Mouse (Mus musculus): ENCODE measurements at regions not wholly inside any gene's neighbourhood (a gene's known extent, or its start where the extent isn't known, plus 50 kb on each side); places are given as distances from the start of the nearest gene placed in this dataset.
"Not testable (repeated sequence)": the region's sequence is repeated elsewhere in the genome, so short reads cannot be mapped to it uniquely, and the experiment has no call there.

DNA sequence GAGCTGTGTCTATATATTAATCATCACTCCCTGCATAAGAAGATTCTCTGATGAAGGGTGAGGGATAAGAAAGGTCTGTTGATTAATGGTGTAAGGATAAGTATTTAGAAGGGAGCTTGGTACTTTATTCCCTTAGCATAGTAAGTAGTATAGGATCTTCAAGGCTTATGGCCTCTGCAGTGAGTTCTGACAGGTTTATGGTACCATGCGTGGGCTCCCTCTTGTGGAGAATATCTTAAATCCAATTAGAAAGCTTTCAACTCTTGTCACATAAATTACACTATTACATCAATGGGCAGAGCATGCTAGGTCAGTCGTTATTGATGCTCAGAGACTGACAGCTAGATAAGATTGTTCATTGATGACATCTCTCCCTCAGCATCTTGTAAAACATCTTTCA, 112.7 kb upstream of the Grin3a start:
- no peak overlapping the region for H3K4me3 ChIP-seq (ENCODE audit: low read length)
- no peaks in the 10 kb centered on the region for H3K36me3 ChIP-seq (ENCODE audit: control insufficient read depth, insufficient read depth, low read length)
- H3K27me3 ChIP-seq (replicated peaks; ENCODE audit: control insufficient read depth, insufficient read depth, low read length), result no peaks in the 10 kb centered on the region
- H3K27ac ChIP-seq (ENCODE audit: low read length), result no peak overlapping the region
- H3K4me2 ChIP-seq (ENCODE audit: low read depth, low read length), result no peak overlapping the region
- WGBS, result 13% methylated on average over 2 of the region's 2 CpGs
- no peaks in the 10 kb centered on the region for H3K4me1 ChIP-seq (ENCODE audit: control insufficient read depth, insufficient read depth, low read length)
- no peaks in the 10 kb centered on the region for H3K9me3 ChIP-seq (ENCODE audit: control insufficient read depth, low read length)
- no peak overlapping the region for H3K9ac ChIP-seq (ENCODE audit: low read depth, low read length)
- no peak for ATAC-seq

DNA sequence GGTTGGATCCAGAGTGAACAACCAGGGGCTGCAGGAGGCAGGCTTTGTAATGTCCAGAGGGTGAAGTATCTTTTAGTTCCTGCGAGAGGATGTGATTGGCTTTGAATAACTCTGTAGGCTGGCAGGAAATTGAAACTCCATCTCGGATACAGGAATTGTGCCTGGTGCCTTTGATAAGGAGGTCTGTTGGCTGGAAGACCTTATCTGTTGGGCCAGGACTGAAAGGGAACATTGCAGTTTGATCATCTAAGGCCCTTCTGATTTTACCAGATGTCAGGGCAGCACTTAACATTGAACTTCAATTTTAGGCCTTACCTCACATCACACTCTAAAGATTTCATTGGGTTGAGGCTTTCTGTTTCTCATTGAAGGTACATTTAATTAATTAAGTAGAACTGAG, 111.3 kb upstream of the Grin3a start:
- no peak for ATAC-seq
- 65% methylated on average over 2 of the region's 2 CpGs for WGBS
- Histone ChIP-seq H3K9ac (ENCODE audit: low read depth, low read length) (no peak overlapping the region), H3K4me3 (ENCODE audit: low read length) (no peak overlapping the region), H3K4me2 (ENCODE audit: low read depth, low read length) (no peak overlapping the region), H3K27ac (ENCODE audit: low read length) (no peak overlapping the region), H3K9me3 (ENCODE audit: control insufficient read depth, low read length) (no peaks in the 10 kb centered on the region), H3K36me3 (ENCODE audit: control insufficient read depth, insufficient read depth, low read length) (no peaks in the 10 kb centered on the region), H3K27me3 (replicated peaks; ENCODE audit: control insufficient read depth, insufficient read depth, low read length) (no peaks in the 10 kb centered on the region), H3K4me1 (ENCODE audit: control insufficient read depth, insufficient read depth, low read length) (no peaks in the 10 kb centered on the region)

DNA sequence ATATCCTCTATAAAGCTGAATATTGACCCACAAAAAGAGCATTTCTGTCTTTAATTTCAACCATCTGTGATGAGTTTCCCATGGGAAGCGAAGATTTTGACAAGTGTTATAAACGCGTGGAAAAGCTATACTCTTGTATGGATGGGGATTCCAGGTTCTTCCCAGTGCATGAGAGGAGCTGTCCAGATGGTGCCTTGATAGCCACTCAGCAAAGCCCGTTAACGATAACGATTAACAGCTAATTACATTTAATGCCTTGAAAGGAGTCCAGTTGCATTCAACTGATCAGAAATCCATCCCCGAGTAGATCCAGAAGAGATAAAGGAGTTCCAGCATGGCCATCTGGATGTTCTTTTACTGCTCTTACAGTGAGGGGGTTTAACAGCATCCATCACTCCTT, 100.8 kb upstream of the Grin3a start:
- H3K36me3 ChIP-seq (ENCODE audit: control insufficient read depth, insufficient read depth, low read length), result no peaks in the 10 kb centered on the region
- no peaks in the 10 kb centered on the region for H3K4me1 ChIP-seq (ENCODE audit: control insufficient read depth, insufficient read depth, low read length)
- H3K4me2 ChIP-seq (ENCODE audit: low read depth, low read length), result no peak overlapping the region
- no peak overlapping the region for H3K9ac ChIP-seq (ENCODE audit: low read depth, low read length)
- no peak overlapping the region for H3K27ac ChIP-seq (ENCODE audit: low read length)
- no peaks in the 10 kb centered on the region for H3K9me3 ChIP-seq (ENCODE audit: control insufficient read depth, low read length)
- no peak for ATAC-seq
- 76% methylated on average over 7 of the region's 7 CpGs for WGBS
- no peaks in the 10 kb centered on the region for H3K27me3 ChIP-seq (replicated peaks; ENCODE audit: control insufficient read depth, insufficient read depth, low read length)
- H3K4me3 ChIP-seq (ENCODE audit: low read length), result no peak overlapping the region

DNA sequence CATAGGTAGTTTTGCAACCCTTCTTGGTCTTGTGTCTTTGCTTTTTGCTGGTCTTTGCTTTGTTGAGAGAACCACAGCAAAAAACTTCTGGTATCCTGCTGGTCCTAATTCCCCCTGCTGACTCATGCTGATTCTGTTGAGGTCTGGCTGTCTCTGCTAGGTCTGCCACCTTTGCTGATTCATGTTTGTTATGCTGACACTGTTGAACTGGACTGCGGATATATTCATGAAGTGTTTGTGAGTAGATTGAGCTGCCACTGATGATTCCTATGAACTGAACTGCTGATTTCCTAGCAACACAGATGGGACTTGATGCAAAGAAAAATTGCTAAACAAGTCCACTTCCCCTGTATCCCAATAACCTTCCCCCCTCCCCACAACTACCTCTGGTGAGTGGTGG, 91.9 kb upstream of the Grin3a start:
- 89% methylated on average over 1 of the region's 1 CpGs for WGBS
- no peak overlapping the region for H3K4me2 ChIP-seq (ENCODE audit: low read depth, low read length)
- no peaks in the 10 kb centered on the region for H3K36me3 ChIP-seq (ENCODE audit: control insufficient read depth, insufficient read depth, low read length)
- H3K4me3 ChIP-seq (ENCODE audit: low read length), result no peak overlapping the region
- H3K9me3 ChIP-seq (ENCODE audit: control insufficient read depth, low read length), result no peaks in the 10 kb centered on the region
- no peaks in the 10 kb centered on the region for H3K27me3 ChIP-seq (replicated peaks; ENCODE audit: control insufficient read depth, insufficient read depth, low read length)
- H3K4me1 ChIP-seq (ENCODE audit: control insufficient read depth, insufficient read depth, low read length), result no peaks in the 10 kb centered on the region
- H3K27ac ChIP-seq (ENCODE audit: low read length), result no peak overlapping the region
- no peak overlapping the region for H3K9ac ChIP-seq (ENCODE audit: low read depth, low read length)
- no peak for ATAC-seq

DNA sequence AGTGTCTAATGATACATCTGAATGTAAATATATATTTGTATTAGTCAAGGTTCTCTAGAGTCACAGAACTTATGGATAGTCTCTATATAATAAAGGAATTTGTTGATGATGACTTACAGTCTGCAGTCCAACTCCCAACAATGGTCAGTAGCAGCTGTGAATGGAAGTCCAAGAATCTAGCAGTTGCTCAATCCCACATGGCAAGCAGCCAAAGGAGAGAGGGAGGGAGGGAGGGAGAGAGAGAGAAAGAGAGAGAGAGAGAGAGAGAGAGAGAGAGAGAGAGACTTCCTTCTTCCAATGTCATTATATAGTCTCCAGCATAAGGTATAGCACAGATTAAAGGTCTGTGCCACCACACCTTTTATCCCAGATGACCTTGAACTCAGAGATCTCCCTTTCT, 84.1 kb upstream of the Grin3a start:
- ATAC-seq; H3K27me3 ChIP-seq (replicated peaks; ENCODE audit: control insufficient read depth, insufficient read depth, low read length); H3K36me3 ChIP-seq (ENCODE audit: control insufficient read depth, insufficient read depth, low read length); H3K4me2 ChIP-seq (ENCODE audit: low read depth, low read length); H3K4me3 ChIP-seq (ENCODE audit: low read length); H3K9me3 ChIP-seq (ENCODE audit: control insufficient read depth, low read length); H3K4me1 ChIP-seq (ENCODE audit: control insufficient read depth, insufficient read depth, low read length); H3K27ac ChIP-seq (ENCODE audit: low read length); H3K9ac ChIP-seq (ENCODE audit: low read depth, low read length): not testable (repeated sequence)

DNA sequence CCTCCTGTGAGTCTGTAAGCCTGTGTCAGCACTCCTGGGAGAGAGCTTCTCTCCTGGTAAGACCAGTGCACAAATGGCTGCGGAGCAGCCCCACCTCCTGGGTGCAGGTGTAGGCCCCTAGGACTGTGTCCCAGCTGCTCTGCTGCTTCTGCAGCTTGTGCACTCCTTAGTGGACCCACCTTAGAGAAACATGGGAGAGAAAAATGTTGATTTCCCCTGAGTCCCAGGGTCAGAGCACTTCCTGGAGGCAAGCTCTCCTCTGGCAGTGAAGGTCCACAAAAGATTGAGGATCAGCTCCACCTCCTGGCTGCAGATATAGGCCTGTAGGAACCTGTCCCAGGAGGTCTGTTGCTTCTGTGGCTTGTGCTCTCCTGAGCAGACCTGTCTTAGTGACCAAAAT, 81.5 kb upstream of the Grin3a start:
- Histone ChIP-seq H3K9me3 (ENCODE audit: control insufficient read depth, low read length) (no peaks in the 10 kb centered on the region), H3K4me1 (ENCODE audit: control insufficient read depth, insufficient read depth, low read length) (no peaks in the 10 kb centered on the region), H3K9ac (ENCODE audit: low read depth, low read length) (no peak overlapping the region), H3K36me3 (ENCODE audit: control insufficient read depth, insufficient read depth, low read length) (no peaks in the 10 kb centered on the region), H3K4me3 (ENCODE audit: low read length) (no peak overlapping the region), H3K27me3 (replicated peaks; ENCODE audit: control insufficient read depth, insufficient read depth, low read length) (no peaks in the 10 kb centered on the region), H3K4me2 (ENCODE audit: low read depth, low read length) (no peak overlapping the region), H3K27ac (ENCODE audit: low read length) (no peak overlapping the region)
- 79% methylated on average over 1 of the region's 1 CpGs for WGBS
- ATAC-seq, result peak; percentile 78

DNA sequence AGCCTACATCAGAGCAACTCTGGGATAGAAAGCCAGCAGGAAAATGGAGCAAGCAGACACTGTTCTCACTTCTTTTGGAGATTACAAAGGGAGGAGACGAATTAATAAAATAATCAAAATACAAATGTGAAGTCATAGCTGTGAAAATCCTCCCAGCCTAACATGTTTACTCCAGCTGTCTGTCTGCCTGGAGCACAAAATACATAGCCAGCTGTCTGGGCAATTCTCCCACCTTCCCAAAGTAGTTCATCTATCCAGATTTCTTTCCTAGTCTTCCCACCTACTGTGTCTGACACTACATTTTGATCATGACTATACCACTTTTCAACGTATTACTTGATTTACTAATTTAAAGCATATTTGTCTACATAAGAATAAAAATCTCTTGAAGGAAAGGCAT, 68.7 kb upstream of the Grin3a start:
- Histone ChIP-seq H3K4me2 (ENCODE audit: low read depth, low read length) (no peak overlapping the region), H3K4me3 (ENCODE audit: low read length) (no peak overlapping the region), H3K9me3 (ENCODE audit: control insufficient read depth, low read length) (no peaks in the 10 kb centered on the region), H3K27ac (ENCODE audit: low read length) (no peak overlapping the region), H3K27me3 (replicated peaks; ENCODE audit: control insufficient read depth, insufficient read depth, low read length) (no peaks in the 10 kb centered on the region), H3K9ac (ENCODE audit: low read depth, low read length) (no peak overlapping the region), H3K4me1 (ENCODE audit: control insufficient read depth, insufficient read depth, low read length) (no peaks in the 10 kb centered on the region), H3K36me3 (ENCODE audit: control insufficient read depth, insufficient read depth, low read length) (no peaks in the 10 kb centered on the region)
- 78% methylated on average over 2 of the region's 2 CpGs for WGBS
- no peak for ATAC-seq

DNA sequence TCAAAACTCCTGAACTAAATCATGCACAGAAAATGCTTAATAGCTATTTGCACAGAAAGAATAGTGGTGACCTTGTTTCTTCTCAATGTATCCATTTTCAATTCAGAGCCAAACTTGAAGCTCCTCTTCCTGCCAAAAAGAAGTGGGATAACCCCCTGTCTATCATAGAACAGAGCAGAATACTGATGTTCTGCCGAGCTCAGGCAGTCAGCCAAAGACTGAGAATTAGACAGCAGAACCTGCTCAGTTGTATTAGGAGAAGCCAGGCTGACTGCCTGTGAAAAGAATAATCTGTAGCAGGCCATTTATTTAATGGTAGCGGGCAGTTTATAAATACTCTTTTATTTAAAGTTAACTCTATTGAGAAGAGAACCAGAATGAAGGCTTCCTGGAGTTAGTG, 68.1 kb upstream of the Grin3a start:
- Histone ChIP-seq H3K9me3 (ENCODE audit: control insufficient read depth, low read length) (no peaks in the 10 kb centered on the region), H3K4me1 (ENCODE audit: control insufficient read depth, insufficient read depth, low read length) (no peaks in the 10 kb centered on the region), H3K36me3 (ENCODE audit: control insufficient read depth, insufficient read depth, low read length) (no peaks in the 10 kb centered on the region), H3K4me3 (ENCODE audit: low read length) (no peak overlapping the region), H3K4me2 (ENCODE audit: low read depth, low read length) (no peak overlapping the region), H3K27me3 (replicated peaks; ENCODE audit: control insufficient read depth, insufficient read depth, low read length) (no peaks in the 10 kb centered on the region), H3K9ac (ENCODE audit: low read depth, low read length) (no peak overlapping the region), H3K27ac (ENCODE audit: low read length) (no peak overlapping the region)
- WGBS, result 48% methylated on average over 2 of the region's 2 CpGs
- ATAC-seq, result no peak

Data from intestine, embryonic 16.5 days (tissue).